Mouse (Mus musculus) C2C12 (cell line): ENCODE results near the gene Fez1.

Source experiments
- CEBPB ChIP-seq: IDR thresholded peaks from one replicate; pipeline ENCODE4 v1.6.1; 2011; ENCODE audit warnings: low read depth, mild to moderate bottlenecking, control low read depth, moderate library complexity
- CTCF ChIP-seq: IDR thresholded peaks from one replicate; pipeline ENCODE4 v1.5.1; 2011; ENCODE audit not compliant: control insufficient read depth, insufficient read depth, insufficient read length
- FOSL1 ChIP-seq: IDR thresholded peaks from one replicate; pipeline ENCODE4 v1.8.0; 2011; ENCODE audit warnings: mild to moderate bottlenecking, low read length; ENCODE audit not compliant: poor library complexity, insufficient read depth, severe bottlenecking
- MAX ChIP-seq: IDR thresholded peaks from one replicate; pipeline ENCODE4 v1.6.1; 2011; ENCODE audit warnings: mild to moderate bottlenecking, control low read depth
- MYOD1 ChIP-seq: IDR thresholded peaks from one replicate; pipeline ENCODE4 v1.6.1; 2011; ENCODE audit warnings: low read depth; ENCODE audit not compliant: control insufficient read depth, insufficient read length
- MYOG ChIP-seq: IDR thresholded peaks from one replicate; pipeline ENCODE4 v1.6.1; 2011; ENCODE audit not compliant: control insufficient read depth, insufficient read length; ENCODE audit errors: extremely low read depth
- USF1 ChIP-seq: IDR thresholded peaks from one replicate; pipeline ENCODE4 v1.6.1; 2011; ENCODE audit warnings: low read depth, mild to moderate bottlenecking, control low read depth, moderate library complexity

GRCm38 (mm10) chr9:36918582-36918981 lies 96.9 kb downstream of the Fez1 start:
- TF ChIP-seq FOSL1 (no peak), CEBPB (no peak), CTCF (no peak), MYOD1 (no peak), USF1 (no peak), MYOG (no peak), MAX (no peak)
